Mouse (Mus musculus) 416B (cell line): Measurements from ENCODE around the gene Zbtb26.
A peak's percentile ranks its signal among the peaks of the same experiment; 100 is the strongest.

Experiments used
- DNase-seq: peaks from one replicate; pipeline ENCODE4 v3.0.0; 2011; ENCODE audit warnings: low read depth

Gene Zbtb26

GRCm38 (mm10) chr2:37442611-37443591, at the start of gene Zbtb26, which contains the start of the genes Zbtb6 and Rabgap1:
Gene Zbtb26 (minus strand): TSS chr2:37443135.
Gene Zbtb6 (minus strand): TSS chr2:37443171.
Gene Rabgap1 (plus strand): TSS chr2:37443279.
- DNase-seq: peak; percentile 96

GRCm38 (mm10) chr2:37488956-37489355, 46.0 kb upstream of the Zbtb26 start:
- no peak for DNase-seq

GRCm38 (mm10) chr2:37486408-37486807, 43.5 kb upstream of the Zbtb26 start:
- no peak for DNase-seq

- DNase-seq: peak; percentile 74
These were observed 42.4 kb upstream of the Zbtb26 start for GRCm38 (mm10) chr2:37485370-37485769.

GRCm38 (mm10) chr2:37484165-37484564, 41.2 kb upstream of the Zbtb26 start:
- no peak for DNase-seq

GRCm38 (mm10) chr2:37480039-37480438, 37.1 kb upstream of the Zbtb26 start:
- no peak for DNase-seq

GRCm38 (mm10) chr2:37479559-37479958, 36.6 kb upstream of the Zbtb26 start:
- DNase-seq: no peak

- no peak for DNase-seq
These were observed 23.3 kb upstream of the Zbtb26 start for GRCm38 (mm10) chr2:37466266-37466665.

GRCm38 (mm10) chr2:37460707-37461106, 17.8 kb upstream of the Zbtb26 start:
- DNase-seq: no peak

GRCm38 (mm10) chr2:37452376-37452760, 9.4 kb upstream of the Zbtb26 start:
- no peak for DNase-seq

- DNase-seq: peak; percentile 93
These were observed 8.9 kb upstream of the Zbtb26 start for GRCm38 (mm10) chr2:37451667-37452375.

- DNase-seq: peak; percentile 66
These were observed 11.3 kb downstream of the Zbtb26 start for GRCm38 (mm10) chr2:37431609-37432008.

GRCm38 (mm10) chr2:37430593-37431464, 12.1 kb downstream of the Zbtb26 start:
- peak; percentile 91 for DNase-seq

GRCm38 (mm10) chr2:37423671-37424070, 19.3 kb downstream of the Zbtb26 start:
- DNase-seq: peak; percentile 69

- DNase-seq: peak; percentile 99
These were observed 20.3 kb downstream of the Zbtb26 start, which contains the start of gene Rc3h2 for GRCm38 (mm10) chr2:37422306-37423304. Gene Rc3h2 (minus strand): TSS chr2:37422903.

- DNase-seq: no peak
These were observed 21.0 kb downstream of the Zbtb26 start for GRCm38 (mm10) chr2:37421903-37422302.

- peak; percentile 57 for DNase-seq
These were observed 47.4 kb downstream of the Zbtb26 start for GRCm38 (mm10) chr2:37395539-37395938.

- no peak for DNase-seq
These were observed 60.0 kb downstream of the Zbtb26 start for GRCm38 (mm10) chr2:37382921-37383320.
